Mouse (Mus musculus) c-Kit-positive CD71-positive TER-119-positive erythroid progenitor cells, embryonic 14.5 days (primary cell): Measurements from ENCODE around the gene Mier2.

Source experiments
- DNase-seq: peaks from one replicate; pipeline ENCODE4 v3.0.0-alpha.2; 2013; ENCODE audit warnings: low spot score

Gene Mier2

GRCm38 (mm10) chr10:79539701-79540495 lies 15.1 kb downstream of the Mier2 start:
- no peak for DNase-seq

GRCm38 (mm10) chr10:79538873-79539272 lies 16.1 kb downstream of the Mier2 start:
- no peak for DNase-seq

GRCm38 (mm10) chr10:79538323-79538722 lies 16.7 kb downstream of the Mier2 start:
- no peak for DNase-seq

GRCm38 (mm10) chr10:79537781-79538180 lies 17.2 kb downstream of the Mier2 start:
- DNase-seq: no peak

- no peak for DNase-seq
Observed at GRCm38 (mm10) chr10:79537271-79537670, 17.7 kb downstream of the Mier2 start.

- DNase-seq: no peak
Observed at GRCm38 (mm10) chr10:79536461-79537080, 18.4 kb downstream of the Mier2 start.

GRCm38 (mm10) chr10:79535431-79535830 lies 19.6 kb downstream of the Mier2 start:
- DNase-seq: no peak

- DNase-seq: no peak
Observed at GRCm38 (mm10) chr10:79534426-79534825, 20.6 kb downstream of the Mier2 start.

GRCm38 (mm10) chr10:79533126-79533911 lies 21.7 kb downstream of the Mier2 start, which contains the start of gene Plpp2:
Gene Plpp2 (minus strand): TSS chr10:79533796.
- DNase-seq: peak; percentile 69

GRCm38 (mm10) chr10:79532678-79533077 lies 22.3 kb downstream of the Mier2 start:
- no peak for DNase-seq

GRCm38 (mm10) chr10:79531593-79531992 lies 23.4 kb downstream of the Mier2 start:
- no peak for DNase-seq

GRCm38 (mm10) chr10:79530721-79531120 lies 24.3 kb downstream of the Mier2 start:
- no peak for DNase-seq

- no peak for DNase-seq
Observed at GRCm38 (mm10) chr10:79530241-79530640, 24.8 kb downstream of the Mier2 start.

GRCm38 (mm10) chr10:79528081-79528480 lies 26.9 kb downstream of the Mier2 start:
- no peak for DNase-seq

- DNase-seq: no peak
Observed at GRCm38 (mm10) chr10:79527453-79527845, 27.6 kb downstream of the Mier2 start.

GRCm38 (mm10) chr10:79526661-79527452 lies 28.1 kb downstream of the Mier2 start:
- no peak for DNase-seq

- no peak for DNase-seq
Observed at GRCm38 (mm10) chr10:79525456-79526325, 29.3 kb downstream of the Mier2 start.

GRCm38 (mm10) chr10:79524433-79524832 lies 30.6 kb downstream of the Mier2 start:
- no peak for DNase-seq

GRCm38 (mm10) chr10:79506709-79507108 lies 48.3 kb downstream of the Mier2 start:
- no peak for DNase-seq

- no peak for DNase-seq
Observed at GRCm38 (mm10) chr10:79502830-79503644, 52.0 kb downstream of the Mier2 start.
